12 mouse cellular contexts compared by ENCODE assay signal in the genomic region with DNA sequence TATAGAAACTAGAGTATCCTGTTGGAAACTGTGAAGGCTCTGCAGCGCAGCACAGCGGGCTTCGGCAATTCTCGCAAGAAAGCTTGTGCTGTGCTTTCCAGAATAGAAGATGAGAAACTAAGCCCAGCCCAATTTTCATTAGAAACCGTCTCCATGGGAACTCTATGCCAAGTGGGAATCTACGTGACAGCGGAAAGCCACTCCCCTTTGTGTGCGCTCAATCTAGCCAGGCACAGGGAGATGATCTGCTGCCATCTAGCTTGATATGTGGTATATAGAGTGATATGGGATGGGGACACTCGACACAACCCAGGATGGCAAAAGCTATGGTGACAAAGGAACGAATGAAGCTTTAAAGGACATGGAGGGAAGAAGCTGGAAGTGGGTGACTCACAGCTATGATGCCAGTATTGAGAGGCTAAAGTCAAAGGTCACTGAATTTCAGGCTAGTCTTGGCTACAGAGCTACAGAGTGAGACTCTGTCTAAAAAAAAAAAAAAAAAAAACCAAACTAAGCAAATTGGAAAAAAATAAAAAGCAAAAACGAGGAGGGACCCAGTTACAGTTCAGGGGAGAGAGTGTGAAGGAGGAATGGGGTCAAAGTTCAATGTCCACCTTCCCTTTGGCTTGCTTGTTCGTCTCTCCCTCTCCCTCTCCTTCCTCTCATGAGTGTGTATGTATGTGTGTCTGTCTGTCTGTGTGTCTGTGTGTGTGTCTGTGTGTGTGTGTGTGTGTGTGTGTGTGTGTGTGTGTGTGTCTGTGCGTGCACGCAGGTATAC. TPM values are rescaled to one million over a fixed set of nuclear protein-coding genes. Genes with fewer than 3 reads are reported as not detected.
A peak's percentile ranks its signal among the peaks of the same experiment; 100 is the strongest.
DNase-seq lines count a peak whose midpoint lies in the region; ATAC-seq lines count a peak whose summit lies in the region.
"Had no signal": no experiment of that assay in that cellular context is flagged by ENCODE, and none has a peak within 500 bp of the region (broad histone marks: within the 10 kb centered on the region; RNA-seq: fewer than 3 reads in every experiment).

No protein-coding gene starts in this region.

- peak; percentile 14 to 17 for DNase-seq in cerebellum, postnatal 10 days
- DNase-seq in cerebellum, postnatal 25 days, result no peak
- DNase-seq in lung, postnatal 25 days (ENCODE audit: low spot score), result no peak
- peak; percentile 22 to 26 for DNase-seq in left cerebral cortex, adult 9 months (ENCODE audit: low spot score in 2 of 2)
- peak; percentile 11 to 45 for DNase-seq in right cerebral cortex, postnatal 36 days (ENCODE audit: low spot score in 2 of 2)
- no peak for DNase-seq in adrenal gland, adult 8-10 months
- DNase-seq in urinary bladder, adult 18-20 months (ENCODE audit: low spot score in 2 of 2), result no peak
- DNase-seq: cerebellum, adult 11 months had no signal

- H3K9ac ChIP-seq in lung, embryonic 16.5 days (ENCODE audit: low read length), result no peak overlapping the region
- H3K9ac ChIP-seq: liver, embryonic 14.5 days had no signal

- no peaks in the 10 kb centered on the region for H3K27me3 ChIP-seq in lung, embryonic 16.5 days (ENCODE audit: control insufficient read depth, insufficient read depth, low read depth, low read length)
- H3K27me3 ChIP-seq: Patski had no signal

- no peaks in the 10 kb centered on the region for H3K9me3 ChIP-seq in lung, embryonic 16.5 days (ENCODE audit: control insufficient read depth, low read length)

- no peaks in the 10 kb centered on the region for H3K36me3 ChIP-seq in lung, embryonic 16.5 days (ENCODE audit: control insufficient read depth, insufficient read depth, low read length)

- peak; percentile 49; the same call in 1 of the 2 replicates for ATAC-seq in lung, embryonic 16.5 days (ENCODE audit: low read depth)
- ATAC-seq: Patski had no signal

- no peaks in the 10 kb centered on the region for H3K4me1 ChIP-seq in lung, embryonic 16.5 days (replicated peaks; ENCODE audit: control insufficient read depth, insufficient read depth, low read length)

- 75% methylated on average over 14 of the region's 14 CpGs for WGBS in lung, embryonic 16.5 days

- H3K27ac ChIP-seq in lung, embryonic 16.5 days (ENCODE audit: low read length), result no peak overlapping the region
- H3K27ac ChIP-seq: liver, embryonic 14.5 days had no signal

- H3K4me3 ChIP-seq in lung, embryonic 16.5 days (ENCODE audit: low read length), result no peak overlapping the region

- no peak overlapping the region for H3K4me2 ChIP-seq in lung, embryonic 16.5 days (ENCODE audit: low read depth, low read length)

RNA-seq across cellular contexts. Expression of a gene that starts 47.5 kb away (rescaled TPM):
- polyA plus RNA-seq in lung, embryonic 16.5 days (2015; fragmentation: Nextera tagmentation; extraction: Ambion mirVana), result 2.0 and 2.5 TPM in 2 replicates
- under 1 TPM in 3 of 4 experiments, not detected in 1; 0.19 to 0.32 (median 0.24) TPM for total RNA-seq in adrenal gland, adult 8-10 months (2022)
- total RNA-seq: neutrophil, adult 5-6 weeks had no signal

Comparison
In these comparisons a context has a peak if more than half of its experiments do, and no peak if none do; other contexts are left out.
1. DNase-seq: peak in cerebellum, postnatal 10 days (2 of 2), left cerebral cortex, adult 9 months (2 of 2) and right cerebral cortex, postnatal 36 days (2 of 2); none in cerebellum, postnatal 25 days (0 of 2), lung, postnatal 25 days (single experiment), adrenal gland, adult 8-10 months (single experiment) and urinary bladder, adult 18-20 months (0 of 2).